Mouse (Mus musculus): ENCODE measurements around the gene Foxk1.

- TF ChIP-seq POLR2A (IDR thresholded peaks at IDR 0.05; ENCODE audit: extremely low read depth, insufficient read depth, low read length) (no peak), CTCF (IDR thresholded peaks at IDR 0.05; ENCODE audit: extremely low read depth, insufficient read depth, low read length) (no peak)
Observed at GRCm38 (mm10) chr5:142375641-142376040, 25.7 kb upstream of the Foxk1 start.

Data from cortical plate, adult 2 months (tissue).